Mouse (Mus musculus) MEL (cell line): ENCODE data around the gene Gck. TPM values are rescaled to one million over a fixed set of nuclear protein-coding genes. Genes with fewer than 3 reads are reported as not detected.

Source experiments
- DNase-seq: peaks from one replicate; pipeline ENCODE4 v3.0.0; 2011; ENCODE audit warnings: low read depth, low spot score
- H3K27ac ChIP-seq: 2 replicates; pipeline ENCODE4 v1.5.1; 2012; ENCODE audit warnings: low read depth, mild to moderate bottlenecking, control low read depth, low read length, moderate library complexity; ENCODE audit not compliant: control insufficient read depth
- H3K27me3 ChIP-seq, 2 experiments: fragments of 150-350 bp in 1 of 2; sonication (generic) in 1 of 2; 2 replicates each; pipeline ENCODE4 v1.6.1; 2012; ENCODE audit warnings: low read length in 2 of 2, mild to moderate bottlenecking in 2 of 2, improper control_type of control experiment in 1 of 2, moderate library complexity in 1 of 2; ENCODE audit not compliant: insufficient read depth in 2 of 2, control insufficient read depth in 1 of 2
- H3K36me3 ChIP-seq, 2 experiments: 2 replicates each; pipeline ENCODE4 v1.6.1; 2012 to 2014; ENCODE audit warnings: low read length in 2 of 2, improper control_type of control experiment in 1 of 2, inconsistent platforms in 1 of 2, mild to moderate bottlenecking in 1 of 2; ENCODE audit not compliant: insufficient read depth in 2 of 2, control insufficient read depth in 1 of 2
- H3K4me1 ChIP-seq, 2 experiments: fragments of 150-350 bp in 1 of 2; sonication (generic) in 1 of 2; 2 replicates each; pipeline ENCODE4 v1.6.1; 2012; ENCODE audit warnings: low read length in 2 of 2, improper control_type of control experiment in 1 of 2, mild to moderate bottlenecking in 1 of 2; ENCODE audit not compliant: insufficient read depth in 2 of 2, control insufficient read depth in 1 of 2
- H3K4me3 ChIP-seq, 2 experiments: fragments of 150-350 bp in 1 of 2; sonication (generic) in 1 of 2; 2 replicates each; pipeline ENCODE4 v1.5.1; 2012; ENCODE audit warnings: low read depth in 2 of 2, low read length in 2 of 2, mild to moderate bottlenecking in 2 of 2, moderate library complexity in 2 of 2, control low read depth in 1 of 2, improper control_type of control experiment in 1 of 2; ENCODE audit not compliant: control insufficient read depth in 1 of 2, insufficient read depth in 1 of 2
- H3K79me2 ChIP-seq: 2 replicates; pipeline ENCODE4 v1.6.1; 2012; ENCODE audit warnings: mild to moderate bottlenecking, low read length, moderate library complexity; ENCODE audit not compliant: control insufficient read depth, poor library complexity, insufficient read depth
- H3K9ac ChIP-seq: 2 replicates; pipeline ENCODE4 v1.6.1; 2012; ENCODE audit warnings: low read depth, mild to moderate bottlenecking, control low read depth, low read length, moderate library complexity; ENCODE audit not compliant: control insufficient read depth, poor library complexity, severe bottlenecking
- H3K9me3 ChIP-seq: fragments of 150-350 bp; sonication (generic); replicated peaks from 2 replicates; pipeline ENCODE4 v1.6.1; 2012; ENCODE audit warnings: mild to moderate bottlenecking, low read length, improper control_type of control experiment, moderate library complexity; ENCODE audit not compliant: insufficient read depth
- BHLHE40 ChIP-seq: IDR thresholded peaks from 2 replicates; pipeline ENCODE4 v1.6.1; 2012; ENCODE audit warnings: low read depth, mild to moderate bottlenecking, inconsistent platforms, low read length, improper control_type of control experiment, borderline replicate concordance
- CHD1 ChIP-seq: IDR thresholded peaks from 2 replicates; pipeline ENCODE4 v1.6.1; 2012; ENCODE audit warnings: low read depth, mild to moderate bottlenecking, inconsistent platforms, low read length, improper control_type of control experiment
- CHD2 ChIP-seq: IDR thresholded peaks from 2 replicates; pipeline ENCODE4 v1.6.1; 2011; ENCODE audit warnings: low read length, improper control_type of control experiment
- E2F4 ChIP-seq: IDR thresholded peaks from 2 replicates; pipeline ENCODE4 v1.6.1; 2011; ENCODE audit warnings: low read depth, low read length, improper control_type of control experiment, borderline replicate concordance
- ELF1 ChIP-seq: IDR thresholded peaks from 2 replicates; pipeline ENCODE4 v1.6.1; 2014; ENCODE audit warnings: low read depth, mild to moderate bottlenecking, inconsistent platforms, low read length, improper control_type of control experiment, moderate library complexity
- EP300 ChIP-seq, 2 experiments: IDR thresholded peaks; 2 replicates each; pipeline ENCODE4 v1.6.1; 2011; ENCODE audit warnings: improper control_type of control experiment in 2 of 2, low read length in 2 of 2, low read depth in 1 of 2, mild to moderate bottlenecking in 1 of 2
- ETS1 ChIP-seq: IDR thresholded peaks from 2 replicates; pipeline ENCODE4 v1.6.1; 2012; ENCODE audit warnings: low read depth, mild to moderate bottlenecking, inconsistent platforms, low read length, improper control_type of control experiment, moderate library complexity
- GATA1 ChIP-seq: IDR thresholded peaks from 2 replicates; pipeline ENCODE4 v1.6.1; 2011; ENCODE audit warnings: low read depth, low read length, improper control_type of control experiment
- KAT2A ChIP-seq: conservative IDR thresholded peaks from 2 replicates; pipeline ENCODE4 v1.6.1; 2012; ENCODE audit warnings: low read depth, low read length, improper control_type of control experiment, inconsistent platforms
- MAFK ChIP-seq: IDR thresholded peaks from 2 replicates; pipeline ENCODE4 v1.6.1; 2011; ENCODE audit warnings: low read depth, mild to moderate bottlenecking, low read length, improper control_type of control experiment, borderline replicate concordance
- MAX ChIP-seq: IDR thresholded peaks from 2 replicates; pipeline ENCODE4 v1.6.1; 2011; ENCODE audit warnings: low read length, improper control_type of control experiment
- MAZ ChIP-seq: IDR thresholded peaks from 2 replicates; pipeline ENCODE4 v1.6.1; 2012; ENCODE audit warnings: low read depth, mild to moderate bottlenecking, inconsistent platforms, low read length, improper control_type of control experiment
- MEF2A ChIP-seq: IDR thresholded peaks from 2 replicates; pipeline ENCODE4 v1.6.1; 2014; ENCODE audit warnings: low read depth, mild to moderate bottlenecking, inconsistent platforms, low read length, improper control_type of control experiment; ENCODE audit not compliant: poor library complexity, insufficient replicate concordance, severe bottlenecking; ENCODE audit errors: extremely low read depth
- MYC ChIP-seq: IDR thresholded peaks from 2 replicates; pipeline ENCODE4 v1.6.1; 2011; ENCODE audit warnings: low read depth, mild to moderate bottlenecking, low read length, improper control_type of control experiment, moderate library complexity
- NELFE ChIP-seq: IDR thresholded peaks from 2 replicates; pipeline ENCODE4 v1.6.1; 2011; ENCODE audit warnings: low read depth, low read length, improper control_type of control experiment
- NRF1 ChIP-seq: IDR thresholded peaks from 2 replicates; pipeline ENCODE4 v1.6.1; 2014; ENCODE audit warnings: low read depth, mild to moderate bottlenecking, inconsistent platforms, low read length, improper control_type of control experiment, moderate library complexity; ENCODE audit not compliant: poor library complexity, insufficient read depth, severe bottlenecking
- POLR2A ChIP-seq, 2 experiments: IDR thresholded peaks; 2 replicates each; pipeline ENCODE4 v1.6.1; 2011 to 2012; ENCODE audit warnings: low read length in 2 of 2, mild to moderate bottlenecking in 2 of 2, control low read depth in 1 of 2, improper control_type of control experiment in 1 of 2, low read depth in 1 of 2, moderate library complexity in 1 of 2; ENCODE audit not compliant: control insufficient read depth in 1 of 2, insufficient read depth in 1 of 2, poor library complexity in 1 of 2
- POLR2AphosphoS2 ChIP-seq: IDR thresholded peaks from 2 replicates; pipeline ENCODE4 v1.6.1; 2011; ENCODE audit warnings: low read length, improper control_type of control experiment
- POLR2AphosphoS5 ChIP-seq: IDR thresholded peaks from 2 replicates; pipeline ENCODE4 v1.6.1; 2012; ENCODE audit warnings: low read depth, borderline replicate concordance, mild to moderate bottlenecking, inconsistent platforms, low read length, moderate library complexity, mixed read lengths
- RAD21 ChIP-seq: IDR thresholded peaks from 2 replicates; pipeline ENCODE4 v1.6.1; 2011; ENCODE audit warnings: mild to moderate bottlenecking, low read depth, low read length, improper control_type of control experiment
- RCOR1 ChIP-seq: IDR thresholded peaks from 2 replicates; pipeline ENCODE4 v1.6.1; 2012; ENCODE audit warnings: low read depth, mild to moderate bottlenecking, inconsistent platforms, low read length, improper control_type of control experiment
- SIN3A ChIP-seq: IDR thresholded peaks from 2 replicates; pipeline ENCODE4 v1.6.1; 2012; ENCODE audit warnings: low read length, improper control_type of control experiment, inconsistent platforms
- SMC3 ChIP-seq: IDR thresholded peaks from 2 replicates; pipeline ENCODE4 v1.6.1; 2011; ENCODE audit warnings: low read depth, low read length, improper control_type of control experiment
- TAL1 ChIP-seq: IDR thresholded peaks from 2 replicates; pipeline ENCODE4 v1.6.1; 2012; ENCODE audit warnings: mild to moderate bottlenecking, inconsistent platforms, low read length, moderate library complexity, mixed read lengths
- TBP ChIP-seq: IDR thresholded peaks from 2 replicates; pipeline ENCODE4 v1.8.0; 2011; ENCODE audit warnings: low read depth, low read length, improper control_type of control experiment
- TCF12 ChIP-seq: IDR thresholded peaks from 2 replicates; pipeline ENCODE4 v1.6.1; 2014; ENCODE audit warnings: low read depth, mild to moderate bottlenecking, inconsistent platforms, low read length, improper control_type of control experiment, moderate library complexity
- USF1 ChIP-seq: IDR thresholded peaks from 2 replicates; pipeline ENCODE4 v1.6.1; 2014; ENCODE audit warnings: low read depth, mild to moderate bottlenecking, inconsistent platforms, low read length, improper control_type of control experiment, moderate library complexity
- USF2 ChIP-seq, 2 experiments: IDR thresholded peaks; 2 replicates each; pipeline ENCODE4 v1.6.1; 2011 to 2012; ENCODE audit warnings: improper control_type of control experiment in 2 of 2, low read length in 2 of 2, borderline replicate concordance in 1 of 2, inconsistent platforms in 1 of 2, low read depth in 1 of 2, mild to moderate bottlenecking in 1 of 2; ENCODE audit not compliant: insufficient read depth in 1 of 2
- ZMIZ1 ChIP-seq: IDR thresholded peaks from 2 replicates; pipeline ENCODE4 v1.6.1; 2012; ENCODE audit warnings: low read depth, mild to moderate bottlenecking, inconsistent platforms, low read length, improper control_type of control experiment, moderate library complexity
- ZNF384 ChIP-seq: IDR thresholded peaks from 2 replicates; pipeline ENCODE4 v1.6.1; 2012; ENCODE audit warnings: low read depth, mild to moderate bottlenecking, inconsistent platforms, low read length, improper control_type of control experiment
- polyA plus RNA-seq, 2 experiments: library from polyadenylated mRNA; stranded (reverse) in 1 of 2; unstranded in 1 of 2; fragments of >175 nt in 1 of 2; fragments of >200 nt in 1 of 2; gene quantifications; 2 replicates each; pipeline versions ENCODE4 v1.2.1 to v1.2.4; 2012; ENCODE audit warnings: low replicate concordance in 2 of 2, low read depth in 1 of 2; ENCODE audit not compliant: insufficient read length in 2 of 2, insufficient read depth in 1 of 2, missing spikeins in 1 of 2
- total RNA-seq: library from RNA; depleted of rRNA; stranded (reverse); fragments of 300-350 nt; gene quantifications from 2 replicates; pipeline ENCODE4 v1.2.3, GENCODE M21; 2012

Gck gene
- total and polyA plus RNA-seq, 3 experiments = not detected

- H3K79me2 ChIP-seq = peaks cover 27% of the 10 kb centered on the region
- no peak overlapping the region for H3K9ac ChIP-seq
- H3K27me3 ChIP-seq = no peaks in the 10 kb centered on the region
- H3K36me3 ChIP-seq = peaks cover 7 to 12% of the 10 kb centered on the region in 2 experiments
- TF ChIP-seq MAX = no peak
- no peak for DNase-seq
- H3K9me3 ChIP-seq = no peaks in the 10 kb centered on the region
- H3K4me3 ChIP-seq = no peak overlapping the region
- no peak overlapping the region for H3K27ac ChIP-seq
- peaks cover 0 to 10% of the 10 kb centered on the region in 2 experiments; a peak in 3 of 4 replicates for H3K4me1 ChIP-seq
These were observed 10.2 kb upstream of the Gck start for GRCm38 (mm10) chr11:5960051-5960450.

- H3K36me3 ChIP-seq = peaks cover 7% of the 10 kb centered on the region in 2 experiments
- H3K27me3 ChIP-seq = no peaks in the 10 kb centered on the region
- DNase-seq = peak; percentile 98
- peaks cover 27% of the 10 kb centered on the region for H3K79me2 ChIP-seq
- peak within 1 kb of the TSS; percentile 88 for H3K9ac ChIP-seq
- H3K9me3 ChIP-seq = no peaks in the 10 kb centered on the region
- peaks cover under 1 to 16% of the 10 kb centered on the region in 2 experiments; a peak in 3 of 4 replicates for H3K4me1 ChIP-seq
- H3K4me3 ChIP-seq = peak within 1 kb of the TSS; percentile 79 to 81
- H3K27ac ChIP-seq = peak within 1 kb of the TSS; percentile 79
- TF ChIP-seq ELF1 = peak; percentile 93
- TF ChIP-seq CHD2 = no peak
- 0 out of 2 replicates have a peak, but pooled peaks have one; percentile 26 for TF ChIP-seq TBP
- TF ChIP-seq MAZ = no peak
- TF ChIP-seq POLR2AphosphoS5 = no peak
- TF ChIP-seq TAL1 = no peak
- TF ChIP-seq BHLHE40 = no peak
- TF ChIP-seq USF1 = 0 out of 2 replicates have a peak, but pooled peaks have one; percentile 10
- no peak for TF ChIP-seq MAX
- TF ChIP-seq SMC3 = no peak
- TF ChIP-seq ETS1 = peak; percentile 41
- TF ChIP-seq TCF12 = peak; percentile 53
- peak; percentile 88; the same call in 1 of the 2 replicates for TF ChIP-seq POLR2AphosphoS2
- TF ChIP-seq KAT2A = no peak; the same call in 1 of the 2 replicates
- peak; percentile 94 to 98 for TF ChIP-seq POLR2A (IDR thresholded peaks at IDR 0.05; ENCODE audit: control insufficient read depth in 1 of 2, insufficient read depth in 1 of 2, low read depth in 1 of 2, low read length in 2 of 2, poor library complexity in 1 of 2)
- TF ChIP-seq SIN3A = peak; percentile 86; the same call in 1 of the 2 replicates
- no peak for TF ChIP-seq GATA1
- TF ChIP-seq RAD21 = no peak
- TF ChIP-seq NRF1 = peak; percentile 78
- TF ChIP-seq E2F4 = no peak
- no peak for TF ChIP-seq EP300 (IDR thresholded peaks at IDR 0.05; ENCODE audit: low read depth in 1 of 2, low read length in 2 of 2)
- no peak for TF ChIP-seq MYC
- TF ChIP-seq NELFE = peak; percentile 96
- TF ChIP-seq CHD1 = peak; percentile 65; the same call in 1 of the 2 replicates
- no peak for TF ChIP-seq USF2 (IDR thresholded peaks at IDR 0.05; ENCODE audit: borderline replicate concordance in 1 of 2, insufficient read depth in 1 of 2, low read depth in 1 of 2, low read length in 2 of 2)
- peak; percentile 27; the same call in 1 of the 2 replicates for TF ChIP-seq RCOR1
- TF ChIP-seq MAFK = no peak
- TF ChIP-seq MEF2A = no peak
- TF ChIP-seq ZMIZ1 = peak; percentile 94
- TF ChIP-seq ZNF384 = no peak
These were observed 5.8 kb upstream of the Gck start, which contains the start of gene Ykt6 for GRCm38 (mm10) chr11:5955546-5956276. Gene Ykt6 (plus strand): TSS chr11:5955693.
